Mouse (Mus musculus): Measurements from ENCODE around the gene Ascl3. TPM values are rescaled to one million over a fixed set of nuclear protein-coding genes. Genes with fewer than 3 reads are reported as not detected.

The Ascl3 gene
- polyA plus RNA-seq, 1 experiment from 2014 or later, result not detected

DNA sequence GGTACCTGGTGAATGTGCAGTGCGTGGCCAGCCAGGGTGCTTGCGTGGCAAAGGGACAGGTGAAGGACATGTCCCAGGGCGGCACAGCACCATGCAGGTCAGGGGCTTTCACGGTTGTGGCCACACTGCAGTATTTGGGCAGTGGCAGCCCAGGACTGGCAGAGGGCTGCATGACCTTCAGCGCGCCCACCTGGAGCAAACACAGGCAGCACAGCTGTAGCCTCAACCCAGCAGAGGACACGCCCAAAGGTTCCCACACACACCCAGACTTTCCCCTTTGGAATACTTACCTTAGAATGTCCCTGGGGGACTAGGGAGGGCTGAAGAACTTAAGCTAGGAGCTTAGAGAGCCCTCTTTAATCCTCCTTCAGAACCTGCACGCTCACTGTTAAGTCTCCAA, 8.4 kb downstream of the Ascl3 start:
- ATAC-seq (ENCODE audit: low read depth), result no peak
- WGBS, result 91% methylated on average over 7 of the region's 8 CpGs
- no peak overlapping the region for H3K4me2 ChIP-seq (ENCODE audit: low read depth, low read length)
- 0 out of 2 replicates have a peak, but pooled peaks cover 4% of the 10 kb centered on the region for H3K9me3 ChIP-seq (ENCODE audit: control insufficient read depth, low read length)
- H3K27ac ChIP-seq (replicated peaks; ENCODE audit: low read depth, low read length), result no peak overlapping the region
- no peak overlapping the region for H3K4me3 ChIP-seq (ENCODE audit: low read depth, low read length)
- DNase-seq (ENCODE audit: low spot score), result no peak
- H3K27me3 ChIP-seq (replicated peaks; ENCODE audit: control insufficient read depth, insufficient read depth, low read length), result no peaks in the 10 kb centered on the region
- H3K36me3 ChIP-seq (ENCODE audit: control insufficient read depth, insufficient read depth, low read length), result no peaks in the 10 kb centered on the region
- H3K4me1 ChIP-seq (ENCODE audit: control insufficient read depth, insufficient read depth, low read length), result no peaks in the 10 kb centered on the region
- H3K9ac ChIP-seq (ENCODE audit: low read depth, low read length), result no peak overlapping the region

DNA sequence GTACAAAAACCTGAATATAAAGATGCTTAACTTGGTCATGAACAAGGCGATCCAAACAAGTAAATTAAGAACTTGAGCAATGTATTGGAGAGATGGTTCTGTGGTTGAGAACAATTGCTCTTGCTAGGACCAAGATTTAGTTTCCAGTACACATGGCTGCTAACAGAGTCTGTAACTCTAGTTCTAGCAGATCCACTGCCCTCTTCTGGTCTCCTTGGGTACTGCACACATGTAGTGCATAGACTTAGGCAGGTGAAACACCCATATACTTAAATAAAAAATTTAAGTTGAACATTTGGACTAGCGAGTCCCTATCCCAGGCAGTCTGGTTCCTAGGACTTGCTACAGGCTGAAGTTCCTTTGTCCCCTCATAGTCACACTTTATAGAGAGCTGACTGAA, 8.9 kb downstream of the Ascl3 start:
- 0 out of 2 replicates have a peak, but pooled peaks cover 4% of the 10 kb centered on the region for H3K9me3 ChIP-seq (ENCODE audit: control insufficient read depth, low read length)
- WGBS, result 99% methylated on average over 2 of the region's 2 CpGs

DNA sequence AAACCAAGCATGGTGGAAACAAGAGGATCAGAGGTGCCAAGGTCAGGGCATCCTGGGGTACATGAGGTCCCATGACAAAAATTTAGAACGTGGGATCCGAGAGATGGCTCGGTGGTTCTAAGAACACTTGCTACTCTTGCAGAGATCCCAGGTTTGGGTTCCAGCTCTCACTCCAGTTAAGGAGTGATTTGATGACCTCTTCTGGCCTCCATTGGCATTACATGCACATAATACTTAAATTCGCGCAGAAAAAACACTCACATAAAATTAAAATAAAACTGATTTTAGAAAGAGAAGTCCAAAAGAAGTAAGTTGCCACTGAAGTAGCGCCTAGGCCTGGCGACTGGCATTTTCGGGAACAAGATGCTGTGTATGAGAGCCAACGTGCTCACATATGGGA, 12.2 kb downstream of the Ascl3 start:
- H3K36me3 ChIP-seq (ENCODE audit: control insufficient read depth, insufficient read depth, low read length), result no peaks in the 10 kb centered on the region
- H3K9me3 ChIP-seq (ENCODE audit: control insufficient read depth, low read length), result 0 out of 2 replicates have a peak, but pooled peaks cover 4% of the 10 kb centered on the region
- ATAC-seq (ENCODE audit: low read depth) (no peak), DNase-seq (ENCODE audit: low spot score) (peak; percentile 81)
- H3K9ac ChIP-seq (ENCODE audit: low read depth, low read length), result no peak overlapping the region
- 55% methylated on average over 9 of the region's 9 CpGs for WGBS
- no peak overlapping the region for H3K4me3 ChIP-seq (ENCODE audit: low read depth, low read length)
- H3K4me1 ChIP-seq (ENCODE audit: control insufficient read depth, insufficient read depth, low read length), result no peaks in the 10 kb centered on the region
- H3K27me3 ChIP-seq (replicated peaks; ENCODE audit: control insufficient read depth, insufficient read depth, low read length), result no peaks in the 10 kb centered on the region
- H3K4me2 ChIP-seq (ENCODE audit: low read depth, low read length), result no peak overlapping the region
- no peak overlapping the region for H3K27ac ChIP-seq (replicated peaks; ENCODE audit: low read depth, low read length)

More for the DNA sequence above, 8.9 kb downstream of the Ascl3 start:
- no peaks in the 10 kb centered on the region for H3K4me1 ChIP-seq (ENCODE audit: control insufficient read depth, insufficient read depth, low read length)
- DNase-seq (ENCODE audit: low spot score) (no peak), ATAC-seq (ENCODE audit: low read depth) (no peak)
- H3K4me2 ChIP-seq (ENCODE audit: low read depth, low read length), result no peak overlapping the region
- no peak overlapping the region for H3K9ac ChIP-seq (ENCODE audit: low read depth, low read length)
- H3K36me3 ChIP-seq (ENCODE audit: control insufficient read depth, insufficient read depth, low read length), result no peaks in the 10 kb centered on the region
- no peak overlapping the region for H3K27ac ChIP-seq (replicated peaks; ENCODE audit: low read depth, low read length)
- H3K27me3 ChIP-seq (replicated peaks; ENCODE audit: control insufficient read depth, insufficient read depth, low read length), result no peaks in the 10 kb centered on the region
- H3K4me3 ChIP-seq (ENCODE audit: low read depth, low read length), result no peak overlapping the region

DNA sequence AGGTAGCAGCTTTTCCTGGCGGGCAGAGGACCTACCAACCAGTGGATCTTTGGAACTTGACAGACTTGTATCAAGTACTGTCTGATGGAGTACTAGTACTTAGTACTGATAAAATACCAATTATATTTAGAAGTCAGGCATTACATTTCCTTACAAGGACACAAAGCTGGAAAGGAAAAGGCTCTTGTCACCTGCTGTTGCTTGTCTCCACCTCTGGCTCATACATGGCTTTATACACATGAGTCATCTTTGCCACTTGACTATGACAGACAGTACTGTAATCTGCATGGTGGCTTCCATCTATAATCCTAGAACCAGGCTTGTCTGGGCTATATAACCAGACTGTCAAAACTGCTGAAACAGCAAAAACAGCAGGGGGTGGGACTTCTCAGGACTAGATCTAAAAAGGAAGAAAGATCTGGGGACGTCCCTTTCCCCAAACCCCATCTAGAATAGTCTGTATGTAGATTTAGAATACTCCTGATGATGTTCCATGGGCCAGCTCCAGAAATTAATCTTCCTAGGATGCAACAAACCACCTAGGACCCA, 18.0 kb downstream of the Ascl3 start:
- H3K9me3 ChIP-seq (ENCODE audit: control insufficient read depth, low read length), result no peaks in the 10 kb centered on the region
- H3K27ac ChIP-seq (replicated peaks; ENCODE audit: low read depth, low read length), result no peak overlapping the region
- H3K27me3 ChIP-seq (replicated peaks; ENCODE audit: control insufficient read depth, insufficient read depth, low read length), result no peaks in the 10 kb centered on the region
- 0 out of 2 replicates have a peak, but pooled peaks cover 3% of the 10 kb centered on the region for H3K4me1 ChIP-seq (ENCODE audit: control insufficient read depth, insufficient read depth, low read length)
- DNase-seq (ENCODE audit: low spot score) (no peak), ATAC-seq (ENCODE audit: low read depth) (no peak)
- no peak overlapping the region for H3K4me3 ChIP-seq (ENCODE audit: low read depth, low read length)
- H3K4me2 ChIP-seq (ENCODE audit: low read depth, low read length), result no peak overlapping the region
- WGBS, result 79% methylated on average over 2 of the region's 2 CpGs
- no peak overlapping the region for H3K9ac ChIP-seq (ENCODE audit: low read depth, low read length)
- H3K36me3 ChIP-seq (ENCODE audit: control insufficient read depth, insufficient read depth, low read length), result peaks cover 37% of the 10 kb centered on the region

- H3K4me2 ChIP-seq (ENCODE audit: low read depth, low read length), result no peak overlapping the region
- H3K4me1 ChIP-seq (ENCODE audit: control insufficient read depth, insufficient read depth, low read length), result peaks cover 3% of the 10 kb centered on the region; the same call in 1 of the 2 replicates
- no peak overlapping the region for H3K27ac ChIP-seq (replicated peaks; ENCODE audit: low read depth, low read length)
- DNase-seq (ENCODE audit: low spot score), result no peak
- no peak overlapping the region for H3K4me3 ChIP-seq (ENCODE audit: low read depth, low read length)
- H3K36me3 ChIP-seq (ENCODE audit: control insufficient read depth, insufficient read depth, low read length), result peaks cover 37% of the 10 kb centered on the region
- no peak for ATAC-seq (ENCODE audit: low read depth)
- H3K9ac ChIP-seq (ENCODE audit: low read depth, low read length), result no peak overlapping the region
- WGBS, result 89% methylated on average over 7 of the region's 7 CpGs
- no peaks in the 10 kb centered on the region for H3K27me3 ChIP-seq (replicated peaks; ENCODE audit: control insufficient read depth, insufficient read depth, low read length)
- no peaks in the 10 kb centered on the region for H3K9me3 ChIP-seq (ENCODE audit: control insufficient read depth, low read length)
Measured at GRCm38 (mm10) chr7:109712198-109712597, 19.3 kb downstream of the Ascl3 start.

DNA sequence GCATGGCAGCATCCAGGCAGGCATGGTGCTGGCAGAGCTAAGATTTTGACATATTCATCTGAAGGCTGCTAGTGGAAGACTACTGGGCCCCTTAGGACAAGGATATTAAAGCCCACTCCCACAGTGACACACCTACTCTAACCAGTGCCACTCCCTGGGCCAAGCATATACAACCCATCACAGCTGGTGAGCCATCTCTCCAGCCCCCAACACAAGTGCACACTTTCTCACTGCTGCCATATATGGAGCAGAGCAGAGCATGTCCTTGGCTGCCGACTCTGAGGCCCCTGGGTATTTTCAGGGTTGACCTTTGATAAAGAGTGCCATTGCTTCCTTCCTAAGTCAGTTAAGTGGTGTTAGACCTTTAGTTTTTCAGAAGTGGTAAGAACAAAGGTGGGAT, 21.5 kb downstream of the Ascl3 start:
- no peak overlapping the region for H3K4me3 ChIP-seq (ENCODE audit: low read depth, low read length)
- H3K9me3 ChIP-seq (ENCODE audit: control insufficient read depth, low read length), result no peaks in the 10 kb centered on the region
- H3K36me3 ChIP-seq (ENCODE audit: control insufficient read depth, insufficient read depth, low read length), result peaks cover 37% of the 10 kb centered on the region
- H3K9ac ChIP-seq (ENCODE audit: low read depth, low read length), result no peak overlapping the region
- ATAC-seq (ENCODE audit: low read depth) (no peak), DNase-seq (ENCODE audit: low spot score) (no peak)
- H3K27ac ChIP-seq (replicated peaks; ENCODE audit: low read depth, low read length), result 0 out of 2 replicates have a peak overlapping the region, but pooled peaks have one; percentile 41
- H3K4me2 ChIP-seq (ENCODE audit: low read depth, low read length), result no peak overlapping the region
- no peaks in the 10 kb centered on the region for H3K27me3 ChIP-seq (replicated peaks; ENCODE audit: control insufficient read depth, insufficient read depth, low read length)
- WGBS, result 78% methylated on average over 1 of the region's 1 CpGs
- peaks cover 3% of the 10 kb centered on the region; the same call in 1 of the 2 replicates for H3K4me1 ChIP-seq (ENCODE audit: control insufficient read depth, insufficient read depth, low read length)

DNA sequence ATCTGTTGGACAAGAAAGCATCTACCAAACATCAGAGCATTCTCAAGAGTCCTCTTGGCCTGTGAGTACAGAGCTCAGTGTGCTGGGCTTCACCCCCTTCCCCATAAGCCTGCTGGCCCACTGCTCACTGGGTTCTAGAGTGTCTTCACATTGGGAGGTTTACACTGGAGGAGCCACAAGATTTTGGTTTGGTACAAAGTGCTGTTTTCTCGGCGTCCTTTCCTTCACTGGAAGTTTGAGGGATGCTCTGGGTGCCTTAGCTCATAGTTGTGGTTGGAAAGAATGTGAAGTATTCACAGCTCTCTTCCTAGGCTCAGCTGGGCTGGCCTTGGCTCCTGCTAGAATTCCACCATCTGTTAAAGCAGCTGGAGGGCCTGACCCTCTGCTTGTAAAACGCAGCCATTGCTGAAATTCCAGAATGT, 22.6 kb downstream of the Ascl3 start:
- Histone ChIP-seq H3K4me1 (ENCODE audit: control insufficient read depth, insufficient read depth, low read length) (peaks cover 3% of the 10 kb centered on the region; the same call in 1 of the 2 replicates), H3K4me3 (ENCODE audit: low read depth, low read length) (no peak overlapping the region), H3K9me3 (ENCODE audit: control insufficient read depth, low read length) (no peaks in the 10 kb centered on the region), H3K9ac (ENCODE audit: low read depth, low read length) (no peak overlapping the region), H3K4me2 (ENCODE audit: low read depth, low read length) (no peak overlapping the region), H3K36me3 (ENCODE audit: control insufficient read depth, insufficient read depth, low read length) (peaks cover 37% of the 10 kb centered on the region), H3K27ac (replicated peaks; ENCODE audit: low read depth, low read length) (peak overlapping the region; percentile 61), H3K27me3 (replicated peaks; ENCODE audit: control insufficient read depth, insufficient read depth, low read length) (no peaks in the 10 kb centered on the region)
- DNase-seq (ENCODE audit: low spot score) (peak; percentile 88), ATAC-seq (ENCODE audit: low read depth) (peak; percentile 80)
- 15% methylated on average over 3 of the region's 3 CpGs for WGBS

DNA sequence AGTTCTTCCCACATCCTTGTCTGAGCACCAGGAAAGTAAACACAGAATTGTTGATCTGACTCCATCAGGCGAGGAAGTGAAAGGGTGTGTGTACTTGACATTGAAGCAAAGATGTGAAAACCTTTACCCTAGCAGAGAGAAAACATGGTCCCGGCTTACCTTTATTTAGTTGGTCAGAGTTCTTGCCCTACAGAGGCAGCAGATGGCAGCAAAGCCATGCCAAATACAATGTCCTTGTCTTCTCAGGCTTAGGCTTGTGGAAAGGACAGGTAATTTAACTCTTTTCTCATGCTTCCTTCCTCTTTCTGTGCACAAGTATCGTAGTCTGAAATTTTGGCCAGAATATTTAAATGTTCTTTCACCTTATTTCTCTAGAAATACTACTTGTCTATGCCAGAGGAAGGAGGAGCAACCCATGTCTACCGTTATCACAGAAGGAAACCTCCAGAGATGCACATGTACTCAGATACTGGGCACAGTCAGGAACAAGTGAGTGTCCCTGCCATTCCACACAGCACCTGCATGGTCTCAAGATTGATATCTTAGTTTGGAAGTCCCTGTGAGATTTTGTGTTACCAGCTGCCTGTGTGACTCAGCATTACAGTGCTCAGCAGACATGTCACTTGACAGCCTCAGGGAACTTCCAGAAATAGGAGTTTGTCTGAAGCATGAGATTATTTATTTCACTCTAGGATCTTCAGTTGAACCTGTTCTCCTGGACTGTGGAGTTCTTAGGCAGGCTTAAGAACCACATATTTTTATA, 24.3 kb downstream of the Ascl3 start:
- whole genome bisulfite sequencing, result 44% methylated on average over 4 of the region's 4 CpGs
- no peak overlapping the region for H3K4me3 ChIP-seq (ENCODE audit: low read depth, low read length)
- H3K9me3 ChIP-seq (ENCODE audit: control insufficient read depth, low read length), result no peaks in the 10 kb centered on the region
- H3K4me1 ChIP-seq (ENCODE audit: control insufficient read depth, insufficient read depth, low read length), result peaks cover 3% of the 10 kb centered on the region; the same call in 1 of the 2 replicates
- H3K27ac ChIP-seq (replicated peaks; ENCODE audit: low read depth, low read length), result no peak overlapping the region
- H3K4me2 ChIP-seq (ENCODE audit: low read depth, low read length), result no peak overlapping the region
- DNase-seq (ENCODE audit: low spot score) (peak; percentile 78), ATAC-seq (ENCODE audit: low read depth) (no peak)
- H3K9ac ChIP-seq (ENCODE audit: low read depth, low read length), result no peak overlapping the region
- peaks cover 28% of the 10 kb centered on the region for H3K36me3 ChIP-seq (ENCODE audit: control insufficient read depth, insufficient read depth, low read length)
- H3K27me3 ChIP-seq (replicated peaks; ENCODE audit: control insufficient read depth, insufficient read depth, low read length), result no peaks in the 10 kb centered on the region

All from embryonic facial prominence, embryonic 14.5 days (tissue).